Mouse (Mus musculus) fat pad, adult 2 months (tissue): ENCODE results near the gene Nsl1.

Experiments
- DNase-seq: peaks from one replicate; pipeline ENCODE4 v3.0.0-alpha.2; 2011; ENCODE audit warnings: low read depth, low spot score; ENCODE audit errors: extremely low read depth

The Nsl1 gene

DNA sequence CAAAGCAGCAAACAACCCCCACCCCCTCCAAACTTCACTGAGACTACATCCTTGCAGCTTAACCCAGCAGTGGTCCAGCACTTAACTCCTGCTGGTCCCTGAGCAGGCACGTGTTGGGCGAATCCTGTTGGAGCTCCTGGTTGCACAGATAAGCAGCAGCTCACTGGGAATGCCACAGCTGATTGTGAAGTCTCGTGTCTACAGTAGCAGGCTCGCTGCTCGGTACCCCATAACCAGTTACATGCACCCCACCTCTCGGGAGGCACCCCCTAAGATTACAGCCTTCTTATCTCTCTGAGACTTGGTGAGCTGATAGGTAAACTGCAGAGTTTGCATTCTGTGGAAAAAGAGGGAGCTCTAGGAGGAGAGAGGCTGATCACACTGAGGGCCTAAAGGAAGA is 26.5 kb downstream of the Nsl1 start:
- no peak for DNase-seq

GRCm38 (mm10) chr1:191092050-191092449 is 29.2 kb downstream of the Nsl1 start:
- DNase-seq: no peak

DNA sequence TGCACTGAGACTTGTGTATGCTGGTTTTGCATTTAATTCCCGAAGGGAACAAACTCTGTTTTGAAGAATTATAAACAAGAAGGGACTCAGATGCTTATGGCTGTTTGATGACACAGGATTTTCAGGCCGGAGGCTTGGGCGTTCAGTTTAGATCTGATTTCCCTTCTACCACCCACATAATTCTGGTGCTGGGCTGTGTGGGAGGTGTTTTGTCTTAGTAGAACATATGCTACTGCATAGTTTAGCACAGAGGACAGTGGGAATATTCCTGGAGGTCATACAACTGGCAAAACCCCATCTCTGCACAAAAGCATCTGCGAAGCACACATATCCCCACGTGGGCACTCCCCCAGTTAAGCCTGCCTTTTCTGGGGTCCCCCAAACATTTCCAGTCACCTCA is 30.8 kb downstream of the Nsl1 start:
- DNase-seq: peak; percentile 19

GRCm38 (mm10) chr1:191095019-191095418 is 32.2 kb downstream of the Nsl1 start:
- DNase-seq: no peak

- no peak for DNase-seq
Measured at GRCm38 (mm10) chr1:191096871-191097681, 34.3 kb downstream of the Nsl1 start.

DNA sequence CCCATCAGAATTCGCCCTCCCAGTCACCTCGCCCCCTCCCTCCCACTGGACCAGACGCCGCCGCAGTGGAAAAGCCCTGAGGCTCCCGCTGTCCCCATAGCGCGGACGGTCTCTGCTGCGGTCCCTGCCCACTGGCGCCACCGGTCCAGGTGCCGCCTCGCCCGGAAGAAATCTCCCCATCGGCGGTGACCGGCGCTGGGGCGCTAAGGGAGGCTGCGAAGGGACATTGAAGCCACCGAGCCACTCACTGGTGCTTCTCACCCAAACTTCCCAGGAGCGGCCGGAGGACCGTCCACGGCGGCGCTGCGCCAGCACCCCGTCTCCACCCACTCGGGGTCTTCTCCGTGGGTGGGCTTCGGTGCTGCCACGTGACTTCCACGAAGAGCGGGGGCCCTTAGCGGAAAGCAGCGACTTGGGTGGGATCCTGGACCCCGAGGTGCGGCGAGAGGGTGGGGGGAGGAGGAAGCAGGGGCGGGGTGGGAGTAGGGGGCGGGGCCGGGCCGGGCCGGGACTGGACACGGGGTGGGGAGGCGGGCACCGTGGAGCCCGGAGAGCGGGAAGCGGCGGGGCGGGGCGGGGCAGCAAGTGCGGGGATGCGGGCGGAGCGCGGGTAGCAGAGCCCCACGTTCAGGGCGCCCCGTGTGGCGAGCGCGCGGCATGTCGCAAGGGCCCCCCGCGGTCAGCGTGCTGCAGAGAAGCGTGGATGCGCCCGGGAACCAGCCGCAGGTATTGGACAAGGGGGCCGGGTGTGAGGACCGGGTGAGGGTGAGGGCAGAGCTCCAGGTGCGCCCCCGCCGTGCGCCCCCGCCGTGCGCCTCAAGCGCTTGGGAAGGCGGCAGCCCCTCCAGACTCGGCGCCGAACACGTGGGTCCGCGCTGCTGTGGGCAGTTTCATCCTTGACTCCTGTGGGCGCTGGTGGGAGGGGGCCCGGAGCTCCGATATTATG is 35.3 kb downstream of the Nsl1 start, which contains the start of gene Batf3:
Gene Batf3 (plus strand): TSS at position 46 of the 946 bp plus-strand sequence.
- no peak for DNase-seq

DNA sequence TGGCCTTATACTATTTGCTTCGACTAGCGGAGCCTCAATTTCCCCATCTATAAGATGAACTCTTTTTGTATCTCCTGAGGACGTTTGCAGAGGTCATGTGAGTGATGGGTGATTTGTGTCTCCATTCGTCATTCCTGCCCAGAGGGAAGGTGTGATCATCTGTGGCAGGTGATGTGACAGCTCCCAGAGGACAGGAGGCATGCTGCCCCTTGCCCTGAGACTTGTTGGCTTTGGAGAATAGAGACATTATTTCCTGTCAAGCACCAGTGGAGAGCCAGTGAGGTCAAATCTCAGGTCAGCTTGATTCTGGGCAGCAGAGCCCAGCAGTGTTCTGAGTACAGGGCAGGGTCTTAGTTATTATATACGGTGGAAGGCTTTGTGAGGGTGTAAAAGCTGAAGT is 36.3 kb downstream of the Nsl1 start:
- no peak for DNase-seq

DNA sequence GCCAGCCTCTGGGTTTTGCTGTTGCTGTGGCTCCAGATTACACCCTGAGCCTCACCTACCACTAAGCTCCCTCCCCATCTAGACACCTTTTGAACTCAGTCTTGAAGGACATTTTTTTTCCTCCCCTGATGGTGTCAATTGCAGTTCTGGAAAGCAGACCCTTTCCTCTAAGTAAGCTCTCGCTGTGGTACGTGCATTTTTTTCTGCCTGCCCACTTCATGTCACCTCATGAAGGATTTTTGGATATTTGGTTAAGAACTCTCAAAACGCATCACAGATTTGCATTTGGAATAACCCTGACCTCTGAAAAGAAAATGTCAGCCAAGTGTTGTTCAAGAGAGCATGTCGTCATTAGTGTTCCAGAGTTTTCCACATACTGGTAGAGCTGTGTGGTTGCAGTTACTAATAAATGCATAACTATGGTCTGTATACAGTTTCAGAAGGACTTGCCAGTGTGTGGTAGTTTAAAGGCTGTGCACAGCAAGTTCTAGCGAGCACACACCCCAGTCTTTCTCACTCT is 37.0 kb downstream of the Nsl1 start:
- no peak for DNase-seq

DNA sequence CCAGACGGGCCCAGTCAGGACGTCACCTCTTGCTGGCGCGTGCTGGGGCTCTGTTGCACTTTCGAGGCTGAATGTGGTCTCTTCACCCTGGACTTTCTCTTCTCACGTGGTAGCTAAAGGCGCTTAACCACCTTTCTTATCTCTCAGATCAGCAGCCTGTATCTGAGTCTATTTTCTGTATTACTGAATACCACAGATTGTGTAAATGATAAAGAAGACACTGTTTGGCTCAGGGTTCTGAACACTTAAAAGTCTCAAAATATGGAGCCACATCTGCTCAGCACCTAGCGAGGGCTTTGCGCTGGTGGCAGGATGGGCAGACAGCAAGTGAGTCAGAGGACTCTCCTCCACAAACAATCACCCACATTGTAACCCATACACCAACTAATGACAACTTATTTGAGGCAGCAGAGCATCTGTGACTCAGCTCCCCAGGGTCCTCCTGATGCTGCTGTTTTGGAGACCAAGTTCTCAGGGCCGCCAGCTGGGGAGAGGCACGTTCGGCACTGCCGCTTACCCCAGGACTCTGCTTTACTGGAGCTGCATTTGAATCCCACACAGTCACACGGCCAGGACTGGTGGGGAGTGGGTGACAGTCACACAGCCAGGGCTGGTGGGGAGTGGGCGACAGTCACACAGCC is 40.0 kb downstream of the Nsl1 start:
- DNase-seq: no peak

DNA sequence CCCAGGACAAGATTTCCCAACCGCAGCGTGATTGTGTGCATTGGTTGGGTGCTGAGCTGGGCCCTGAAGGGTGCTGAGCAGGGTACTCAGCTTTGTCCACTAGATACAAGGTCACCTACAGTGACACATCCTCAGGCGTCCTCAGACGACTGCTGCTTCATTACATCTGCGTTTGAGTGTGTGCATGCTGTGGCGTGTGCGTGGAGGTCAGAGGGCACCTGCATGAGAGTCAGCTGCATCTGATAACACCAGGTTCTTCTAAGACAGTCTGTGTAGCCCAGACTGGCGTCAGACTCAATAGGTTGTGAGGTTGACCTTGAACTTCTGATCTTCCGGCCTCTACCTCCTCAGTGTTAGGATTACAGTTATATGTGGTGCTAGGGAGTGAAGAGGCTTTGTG is 42.4 kb downstream of the Nsl1 start:
- DNase-seq: no peak

DNA sequence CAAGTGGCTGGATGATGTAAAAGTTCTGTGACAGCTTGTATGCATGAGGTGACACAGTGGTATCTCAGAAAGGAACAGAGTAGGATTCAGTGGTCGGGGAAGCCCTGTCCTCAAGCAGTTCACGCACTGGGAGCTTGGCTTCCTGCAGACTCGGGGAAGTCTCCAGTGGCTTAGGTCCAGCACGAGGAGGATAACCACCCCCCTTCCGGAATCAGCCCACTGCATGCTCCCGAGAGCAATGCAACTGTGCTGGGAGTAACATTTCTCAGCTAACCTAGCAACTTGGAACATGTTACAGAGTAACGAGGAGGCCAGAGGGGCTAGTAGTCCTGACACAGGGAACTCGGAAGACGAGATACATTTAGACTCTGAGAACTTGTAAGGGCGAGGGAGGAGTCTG is 44.5 kb downstream of the Nsl1 start:
- no peak for DNase-seq

- no peak for DNase-seq
Measured at GRCm38 (mm10) chr1:191109907-191110306, 47.1 kb downstream of the Nsl1 start.

- no peak for DNase-seq
Measured at GRCm38 (mm10) chr1:191111146-191111545, 48.3 kb downstream of the Nsl1 start.

- DNase-seq: no peak
Measured at GRCm38 (mm10) chr1:191114868-191115267, 52.1 kb downstream of the Nsl1 start.

DNA sequence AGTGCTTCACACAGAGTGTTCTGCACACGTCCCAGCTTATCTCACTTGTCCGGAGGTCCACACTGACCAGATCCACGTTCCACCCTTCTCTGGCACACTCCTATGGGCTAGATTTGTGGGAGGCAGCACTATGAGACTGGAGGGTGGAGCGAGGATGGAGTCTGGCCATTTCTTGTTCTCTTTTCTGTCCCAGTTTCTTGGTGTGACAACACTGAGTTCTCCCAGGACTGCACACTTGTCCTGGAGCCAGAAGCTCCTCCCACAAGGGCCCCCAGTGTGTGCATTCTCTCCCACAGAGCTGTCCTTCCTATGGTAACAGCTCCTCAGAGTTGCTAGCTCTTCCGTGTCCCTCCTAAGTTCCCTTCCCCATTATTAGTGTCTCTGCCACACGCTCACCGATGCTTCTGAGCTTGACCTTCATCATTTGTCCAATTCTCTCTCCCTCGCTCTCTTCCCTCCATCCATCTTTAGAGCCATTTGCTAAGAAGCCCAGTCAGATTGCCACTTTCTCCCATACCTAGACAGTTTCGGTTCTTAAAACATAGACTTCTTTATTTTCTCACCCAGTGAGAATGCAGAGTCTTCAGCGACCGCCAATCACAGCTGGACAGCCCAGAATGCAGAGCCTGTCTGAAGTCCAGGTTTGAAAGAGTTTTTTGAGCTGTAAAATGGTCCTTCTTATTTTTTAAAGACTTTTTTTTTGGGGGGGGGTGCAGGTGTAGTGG is 52.9 kb downstream of the Nsl1 start:
- no peak for DNase-seq

DNA sequence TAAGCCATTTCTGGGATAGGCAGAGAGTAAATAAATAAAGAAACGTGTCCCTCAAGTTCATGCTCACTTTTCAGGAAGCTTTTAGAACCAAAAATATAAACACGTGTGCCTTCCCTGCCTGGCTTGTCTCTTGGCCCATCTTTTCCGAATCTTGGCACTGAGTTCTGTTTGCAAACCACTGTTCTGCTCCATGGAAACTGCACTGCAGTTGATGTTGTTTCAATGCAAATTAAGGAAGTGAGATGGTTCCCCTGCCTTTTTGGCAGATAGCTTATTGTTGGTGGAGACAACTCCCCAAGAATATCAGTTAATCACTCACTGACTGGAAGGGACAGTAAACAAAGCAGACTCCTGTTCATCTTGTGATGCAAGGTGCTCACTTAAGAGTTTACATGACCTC is 59.9 kb downstream of the Nsl1 start:
- no peak for DNase-seq

DNA sequence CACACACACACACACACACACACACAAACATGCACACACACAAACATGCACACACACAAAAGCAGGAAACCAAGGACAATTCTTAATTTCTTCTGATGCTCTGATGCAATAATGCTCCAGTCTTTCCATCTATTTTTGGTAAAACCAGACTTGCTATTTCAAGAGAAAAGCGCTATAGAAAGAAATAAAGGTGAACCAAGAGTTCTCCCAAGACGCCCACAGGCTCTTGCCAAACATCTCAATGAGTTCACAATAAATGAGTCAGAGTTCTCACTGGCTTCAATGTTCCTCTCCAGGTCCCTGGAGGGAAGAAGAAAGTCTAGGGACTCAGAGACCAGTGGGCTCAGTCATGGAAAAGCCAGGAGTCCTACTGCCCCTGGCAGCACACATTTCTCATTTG is 60.9 kb downstream of the Nsl1 start:
- peak; percentile 42 for DNase-seq

DNA sequence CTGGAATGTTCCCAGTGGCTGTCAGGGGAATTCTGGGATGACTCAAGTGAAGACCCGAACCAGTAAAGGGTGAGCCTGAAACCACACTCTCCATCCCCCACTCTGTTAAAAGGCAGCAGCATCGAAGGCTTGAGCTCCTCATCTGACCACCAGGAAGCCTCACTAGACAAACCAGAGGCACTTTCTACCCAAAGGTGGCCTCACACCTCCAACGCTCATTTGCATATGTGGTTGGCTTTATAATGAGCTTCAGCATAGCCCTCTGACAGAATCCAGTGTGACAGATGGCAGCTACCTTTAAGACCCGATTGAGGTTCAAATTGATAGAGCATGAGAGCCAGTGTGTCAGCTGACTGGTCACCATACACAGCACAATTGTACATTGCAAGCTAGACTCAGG is 61.5 kb downstream of the Nsl1 start:
- DNase-seq: no peak

- DNase-seq: no peak
Measured at GRCm38 (mm10) chr1:191125811-191126638, 63.2 kb downstream of the Nsl1 start.

DNA sequence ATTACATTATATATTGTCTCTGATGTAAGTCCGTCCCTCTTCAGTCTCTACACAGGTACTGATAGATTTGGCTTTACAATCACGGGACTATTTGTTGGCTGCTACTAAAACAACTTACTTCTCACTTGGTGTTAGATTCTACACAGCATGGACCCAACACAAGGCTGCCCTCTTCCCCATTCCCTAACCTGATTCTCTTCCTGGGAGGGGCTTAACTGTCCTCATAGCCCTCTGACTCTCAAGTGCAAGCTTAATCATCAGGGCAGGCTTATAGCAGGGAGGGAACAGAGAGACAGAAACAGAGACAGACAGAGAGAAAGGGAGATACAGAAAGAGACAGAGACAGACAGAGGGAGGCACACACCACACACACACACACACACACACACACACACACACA is 68.9 kb downstream of the Nsl1 start:
- no peak for DNase-seq
